Mouse (Mus musculus) heart, embryonic 15.5 days (tissue): Measurements from ENCODE around the gene Kndc1. TPM values are rescaled to one million over a fixed set of nuclear protein-coding genes. Genes with fewer than 3 reads are reported as not detected.

Experiments
- ATAC-seq: fragments of 200-750 bp; cut with Nextera tagmentation; replicated peaks from 2 replicates; pipeline ENCODE4 v1.8.0; 2017; ENCODE audit warnings: low read depth, moderate TSS enrichment; ENCODE audit not compliant: insufficient number of reproducible peaks, insufficient read depth, low FRiP score
- H3K27ac ChIP-seq: fragments of 300-500 bp; sonication (generic); 2 replicates; pipeline ENCODE4 v1.5.1; 2015; ENCODE audit warnings: mild to moderate bottlenecking, inconsistent platforms
- H3K27me3 ChIP-seq: fragments of 300-500 bp; sonication (generic); 2 replicates; pipeline ENCODE4 v1.6.1; 2015; ENCODE audit warnings: inconsistent platforms
- H3K36me3 ChIP-seq: fragments of 300-500 bp; sonication (generic); 2 replicates; pipeline ENCODE4 v1.6.1; 2015; ENCODE audit warnings: mild to moderate bottlenecking, inconsistent platforms
- H3K4me1 ChIP-seq: fragments of 300-500 bp; sonication (generic); replicated peaks from 2 replicates; pipeline ENCODE4 v1.6.1; 2015; ENCODE audit warnings: inconsistent platforms
- H3K4me2 ChIP-seq: fragments of 300-500 bp; sonication (generic); 2 replicates; pipeline ENCODE4 v1.6.1; 2015; ENCODE audit warnings: inconsistent platforms, mild to moderate bottlenecking, moderate library complexity
- H3K4me3 ChIP-seq: fragments of 300-500 bp; sonication (generic); 2 replicates; pipeline ENCODE4 v1.5.1; 2015; ENCODE audit warnings: mild to moderate bottlenecking, inconsistent platforms
- H3K9ac ChIP-seq: fragments of 300-500 bp; sonication (generic); 2 replicates; pipeline ENCODE4 v1.6.1; 2015; ENCODE audit warnings: mild to moderate bottlenecking, inconsistent platforms
- H3K9me3 ChIP-seq: fragments of 300-500 bp; sonication (generic); replicated peaks from 2 replicates; pipeline ENCODE4 v1.6.1; 2016; ENCODE audit warnings: inconsistent platforms
- WGBS: fragments of 180-500 bp; shearing (Covaris S2); methylation state at CpG from one replicate; pipeline ENCODE4 v1.1.7; 2015; ENCODE audit warnings: mixed read lengths; 5-methylcytosine and 5-hydroxymethylcytosine counted together
- polyA plus RNA-seq: library from polyadenylated mRNA; unstranded; fragments of >200 nt; fragmentation: Nextera tagmentation; extraction: Ambion mirVana; gene quantifications from 2 replicates; pipeline ENCODE4 v1.2.1, GENCODE M21; 2015

The Kndc1 gene
- 0.11 and 0.68 TPM in 2 replicates for polyA plus RNA-seq

- ATAC-seq, result 0 out of 2 replicates have a peak, but pooled peaks have one; percentile 47
- no peaks in the 10 kb centered on the region for H3K36me3 ChIP-seq
- no peak within 1 kb of the TSS for H3K27ac ChIP-seq
- peaks cover 70% of the 10 kb centered on the region for H3K27me3 ChIP-seq
- peak within 1 kb of the TSS; percentile 46 for H3K4me3 ChIP-seq
- under 1% methylated on average over 50 of the region's 50 CpGs for WGBS
- no peaks in the 10 kb centered on the region for H3K9me3 ChIP-seq
- 0 out of 2 replicates have a peak, but pooled peaks cover 12% of the 10 kb centered on the region for H3K4me1 ChIP-seq
- H3K4me2 ChIP-seq, result peak within 1 kb of the TSS; percentile 79
- H3K9ac ChIP-seq, result peak within 1 kb of the TSS; percentile 20; the same call in 1 of the 2 replicates
Measured at GRCm38 (mm10) chr7:139894655-139895557, at the start of gene Kndc1. Gene Kndc1 (plus strand): TSS chr7:139894696.

GRCm38 (mm10) chr7:139845101-139845500 is 49.4 kb upstream of the Kndc1 start:
- Histone ChIP-seq H3K9ac (no peak overlapping the region), H3K27me3 (no peaks in the 10 kb centered on the region; the same call in 1 of the 2 replicates), H3K4me3 (no peak overlapping the region), H3K27ac (no peak overlapping the region), H3K4me2 (no peak overlapping the region), H3K36me3 (no peaks in the 10 kb centered on the region), H3K4me1 (no peaks in the 10 kb centered on the region; the same call in 1 of the 2 replicates), H3K9me3 (no peaks in the 10 kb centered on the region)
- WGBS, result 59% methylated on average over 2 of the region's 2 CpGs
- ATAC-seq, result no peak

- Histone ChIP-seq H3K36me3 (no peaks in the 10 kb centered on the region), H3K4me1 (no peaks in the 10 kb centered on the region), H3K9ac (no peak overlapping the region), H3K27ac (no peak overlapping the region), H3K27me3 (no peaks in the 10 kb centered on the region; the same call in 1 of the 2 replicates), H3K4me2 (no peak overlapping the region), H3K9me3 (no peaks in the 10 kb centered on the region), H3K4me3 (no peak overlapping the region)
- ATAC-seq, result no peak
- 47% methylated on average over 6 of the region's 6 CpGs for WGBS
Measured at GRCm38 (mm10) chr7:139850152-139850551, 44.3 kb upstream of the Kndc1 start.

- 68% methylated on average over 5 of the region's 5 CpGs for WGBS
- no peak overlapping the region for H3K9ac ChIP-seq
- H3K27me3 ChIP-seq, result no peaks in the 10 kb centered on the region
- no peaks in the 10 kb centered on the region for H3K4me1 ChIP-seq
- H3K36me3 ChIP-seq, result no peaks in the 10 kb centered on the region
- ATAC-seq, result no peak
- no peak overlapping the region for H3K4me3 ChIP-seq
- H3K27ac ChIP-seq, result no peak overlapping the region
- no peak overlapping the region for H3K4me2 ChIP-seq
- H3K9me3 ChIP-seq, result no peaks in the 10 kb centered on the region
Measured at GRCm38 (mm10) chr7:139850677-139851076, 43.8 kb upstream of the Kndc1 start.

- H3K27me3 ChIP-seq, result no peaks in the 10 kb centered on the region
- WGBS, result 61% methylated on average over 6 of the region's 6 CpGs
- no peak overlapping the region for H3K4me2 ChIP-seq
- H3K9me3 ChIP-seq, result no peaks in the 10 kb centered on the region
- H3K4me3 ChIP-seq, result no peak overlapping the region
- H3K9ac ChIP-seq, result no peak overlapping the region
- H3K36me3 ChIP-seq, result no peaks in the 10 kb centered on the region
- no peak for ATAC-seq
- H3K4me1 ChIP-seq, result no peaks in the 10 kb centered on the region
- no peak overlapping the region for H3K27ac ChIP-seq
Measured at GRCm38 (mm10) chr7:139851098-139851497, 43.4 kb upstream of the Kndc1 start.

- H3K4me3 ChIP-seq, result no peak overlapping the region
- H3K4me1 ChIP-seq, result no peaks in the 10 kb centered on the region
- no peaks in the 10 kb centered on the region for H3K27me3 ChIP-seq
- H3K9me3 ChIP-seq, result no peaks in the 10 kb centered on the region
- no peak overlapping the region for H3K4me2 ChIP-seq
- no peaks in the 10 kb centered on the region for H3K36me3 ChIP-seq
- H3K27ac ChIP-seq, result no peak overlapping the region
- no peak for ATAC-seq
- no peak overlapping the region for H3K9ac ChIP-seq
- 77% methylated on average over 11 of the region's 11 CpGs for WGBS
Measured at GRCm38 (mm10) chr7:139855261-139855660, 39.2 kb upstream of the Kndc1 start.

- Histone ChIP-seq H3K9me3 (no peaks in the 10 kb centered on the region), H3K27me3 (no peaks in the 10 kb centered on the region), H3K4me2 (no peak overlapping the region), H3K9ac (no peak overlapping the region), H3K4me1 (no peaks in the 10 kb centered on the region), H3K27ac (no peak overlapping the region), H3K4me3 (no peak overlapping the region), H3K36me3 (no peaks in the 10 kb centered on the region)
- whole genome bisulfite sequencing, result 26% methylated on average over 3 of the region's 3 CpGs
- no peak for ATAC-seq
Measured at GRCm38 (mm10) chr7:139861411-139861810, 33.1 kb upstream of the Kndc1 start.

GRCm38 (mm10) chr7:139863076-139863475 is 31.4 kb upstream of the Kndc1 start:
- Histone ChIP-seq H3K9ac (no peak overlapping the region), H3K4me3 (no peak overlapping the region), H3K4me1 (no peaks in the 10 kb centered on the region), H3K27me3 (no peaks in the 10 kb centered on the region), H3K27ac (no peak overlapping the region), H3K4me2 (no peak overlapping the region), H3K9me3 (no peaks in the 10 kb centered on the region), H3K36me3 (no peaks in the 10 kb centered on the region)
- WGBS, result 71% methylated on average over 2 of the region's 2 CpGs
- no peak for ATAC-seq

- Histone ChIP-seq H3K36me3 (no peaks in the 10 kb centered on the region), H3K4me3 (no peak overlapping the region), H3K27me3 (no peaks in the 10 kb centered on the region), H3K4me2 (no peak overlapping the region), H3K27ac (no peak overlapping the region), H3K9ac (no peak overlapping the region), H3K9me3 (no peaks in the 10 kb centered on the region), H3K4me1 (no peaks in the 10 kb centered on the region)
- 35% methylated on average over 2 of the region's 2 CpGs for WGBS
- ATAC-seq, result no peak
Measured at GRCm38 (mm10) chr7:139864253-139864652, 30.2 kb upstream of the Kndc1 start.

GRCm38 (mm10) chr7:139864871-139865270 is 29.6 kb upstream of the Kndc1 start:
- Histone ChIP-seq H3K9ac (no peak overlapping the region), H3K4me3 (no peak overlapping the region), H3K36me3 (no peaks in the 10 kb centered on the region), H3K4me1 (no peaks in the 10 kb centered on the region), H3K9me3 (no peaks in the 10 kb centered on the region), H3K27me3 (no peaks in the 10 kb centered on the region), H3K27ac (no peak overlapping the region), H3K4me2 (no peak overlapping the region)
- no peak for ATAC-seq
- 52% methylated on average over 1 of the region's 1 CpGs for WGBS

- no peak for ATAC-seq
- Histone ChIP-seq H3K4me3 (no peak overlapping the region), H3K27ac (no peak overlapping the region), H3K9ac (no peak overlapping the region), H3K36me3 (no peaks in the 10 kb centered on the region), H3K27me3 (no peaks in the 10 kb centered on the region), H3K4me2 (no peak overlapping the region), H3K4me1 (no peaks in the 10 kb centered on the region), H3K9me3 (no peaks in the 10 kb centered on the region)
- WGBS, result 85% methylated on average over 5 of the region's 5 CpGs
Measured at GRCm38 (mm10) chr7:139871014-139871413, 23.5 kb upstream of the Kndc1 start.
